Mouse (Mus musculus) bone marrow, adult 2 months (tissue): ENCODE measurements around the gene Eps8. TPM values are rescaled to one million over a fixed set of nuclear protein-coding genes. Genes with fewer than 3 reads are reported as not detected.
"Not testable (repeated sequence)": the region's sequence is repeated elsewhere in the genome, so short reads cannot be mapped to it uniquely, and the experiment has no call there.

Experiments used
- H3K27ac ChIP-seq: fragments of 200-500 bp; 2 replicates; pipeline ENCODE4 v1.5.1; 2012; ENCODE audit warnings: low read depth, mild to moderate bottlenecking, control low read depth, inconsistent platforms, low read length; ENCODE audit not compliant: control insufficient read depth, poor library complexity, insufficient read depth
- H3K4me1 ChIP-seq: fragments of 200-500 bp; 2 replicates; pipeline ENCODE4 v1.6.1; 2011; ENCODE audit warnings: low read length; ENCODE audit not compliant: control insufficient read depth, insufficient read depth
- H3K4me3 ChIP-seq: fragments of 200-500 bp; replicated peaks from 2 replicates; pipeline ENCODE3; 2011; ENCODE audit warnings: mild to moderate bottlenecking, low read depth, low read length, control low read depth; ENCODE audit not compliant: control insufficient read depth
- CTCF ChIP-seq: fragments of 200-500 bp; IDR thresholded peaks from 2 replicates; pipeline ENCODE4 v1.5.1; 2011; ENCODE audit warnings: low read length, control low read depth; ENCODE audit not compliant: control insufficient read depth, insufficient read depth
- POLR2A ChIP-seq: fragments of 200-500 bp; IDR thresholded peaks from 2 replicates; pipeline ENCODE4 v1.6.1; 2011; ENCODE audit warnings: low read depth, mild to moderate bottlenecking, control low read depth, low read length, borderline replicate concordance; ENCODE audit not compliant: control insufficient read depth
- WGBS: fragments of 180-500 bp; shearing (Covaris S2); methylation state at CpG from one replicate; pipeline ENCODE4 v1.1.7; 2018; 5-methylcytosine and 5-hydroxymethylcytosine counted together
- polyA plus RNA-seq: library from polyadenylated mRNA; stranded (reverse); fragments of >200 nt; gene quantifications from 2 replicates; pipeline ENCODE4 v1.2.4, GENCODE M21; 2011; ENCODE audit warnings: low replicate concordance; ENCODE audit not compliant: missing spikeins, insufficient read depth, insufficient read length

The Eps8 gene
- polyA plus RNA-seq, 1 experiment, result 4.2 TPM

GRCm38 (mm10) chr6:137491659-137492058, 163.0 kb downstream of the Eps8 start:
- TF ChIP-seq POLR2A (no peak), CTCF (no peak)
- WGBS, result 21% methylated on average over 2 of the region's 2 CpGs
- Histone ChIP-seq H3K27ac (no peak overlapping the region), H3K4me3 (no peak overlapping the region), H3K4me1 (no peaks in the 10 kb centered on the region)

GRCm38 (mm10) chr6:137490115-137490514, 164.6 kb downstream of the Eps8 start:
- 91% methylated on average over 14 of the region's 14 CpGs for WGBS
- Histone ChIP-seq H3K27ac (no peak overlapping the region), H3K4me1 (no peaks in the 10 kb centered on the region), H3K4me3 (no peak overlapping the region)
- TF ChIP-seq POLR2A, result no peak
- TF ChIP-seq CTCF, result no peak

- no peak for TF ChIP-seq CTCF
- no peak for TF ChIP-seq POLR2A
- no peaks in the 10 kb centered on the region for H3K4me1 ChIP-seq
- WGBS, result 78% methylated on average over 6 of the region's 6 CpGs
- H3K27ac ChIP-seq, result no peak overlapping the region
- H3K4me3 ChIP-seq, result no peak overlapping the region
Measured at GRCm38 (mm10) chr6:137487443-137487842, 167.2 kb downstream of the Eps8 start.

GRCm38 (mm10) chr6:137482891-137483290, 171.8 kb downstream of the Eps8 start:
- TF ChIP-seq CTCF (no peak), POLR2A (no peak)
- H3K27ac ChIP-seq, result no peak overlapping the region
- WGBS, result 84% methylated on average over 7 of the region's 7 CpGs
- no peak overlapping the region for H3K4me3 ChIP-seq
- H3K4me1 ChIP-seq, result no peaks in the 10 kb centered on the region

- not testable (repeated sequence) for H3K27ac ChIP-seq, H3K4me3 ChIP-seq, H3K4me1 ChIP-seq
- 88% methylated on average over 5 of the region's 5 CpGs for WGBS
Measured at GRCm38 (mm10) chr6:137475695-137476094, 179.0 kb downstream of the Eps8 start.

- H3K4me1 ChIP-seq, result peaks cover 6% of the 10 kb centered on the region
- no peak overlapping the region for H3K4me3 ChIP-seq
- no peak for TF ChIP-seq CTCF
- 67% methylated on average over 1 of the region's 1 CpGs for WGBS
- no peak overlapping the region for H3K27ac ChIP-seq
Measured at GRCm38 (mm10) chr6:137473433-137473832, 181.2 kb downstream of the Eps8 start.

- TF ChIP-seq POLR2A (no peak), CTCF (no peak)
- peaks cover 6% of the 10 kb centered on the region for H3K4me1 ChIP-seq
- H3K4me3 ChIP-seq, result no peak overlapping the region
- H3K27ac ChIP-seq, result no peak overlapping the region
- WGBS, result 88% methylated on average over 9 of the region's 9 CpGs
Measured at GRCm38 (mm10) chr6:137472129-137472528, 182.5 kb downstream of the Eps8 start.

GRCm38 (mm10) chr6:137470901-137471598, 183.6 kb downstream of the Eps8 start:
- H3K4me3 ChIP-seq, result no peak overlapping the region
- TF ChIP-seq CTCF, result no peak
- no peak for TF ChIP-seq POLR2A
- 9% methylated on average over 11 of the region's 11 CpGs for WGBS
- no peak overlapping the region; the same call in 1 of the 2 replicates for H3K27ac ChIP-seq
- peaks cover 6% of the 10 kb centered on the region for H3K4me1 ChIP-seq

- 90% methylated on average over 4 of the region's 4 CpGs for WGBS
- H3K4me3 ChIP-seq, result no peak overlapping the region
- TF ChIP-seq POLR2A (no peak), CTCF (no peak)
Measured at GRCm38 (mm10) chr6:137469541-137469940, 185.1 kb downstream of the Eps8 start.

More at GRCm38 (mm10) chr6:137469541-137469940, 185.1 kb downstream of the Eps8 start:
- Histone ChIP-seq H3K4me1 (peaks cover 6% of the 10 kb centered on the region), H3K27ac (no peak overlapping the region)
